Mouse (Mus musculus): ENCODE results near the gene Cnot9. TPM values are rescaled to one million over a fixed set of nuclear protein-coding genes. Genes with fewer than 3 reads are reported as not detected.
"Not testable (repeated sequence)": the region's sequence is repeated elsewhere in the genome, so short reads cannot be mapped to it uniquely, and the experiment has no call there.

Cnot9 gene
- 10 to 100 TPM; 12.3 to 12.5 TPM for total RNA-seq (2021)
- long read RNA-seq, experiment 1, partial matches to known transcripts: 1 of 14 reads
- long read RNA-seq, experiment 1, other reads (novel, unspliced or antisense): 10 of 14 reads
- long read RNA-seq, experiment 2, partial matches to known transcripts: 0 of 7 reads
- long read RNA-seq, experiment 2, other reads (novel, unspliced or antisense): 4 of 7 reads

- DNase-seq: peak; percentile 100
Observed at GRCm38 (mm10) chr1:74505721-74506464, at the start of gene Cnot9. Cnot9 (plus strand) TSS chr1:74506058.

- DNase-seq: peak; percentile 8
Observed at GRCm38 (mm10) chr1:74460273-74460672, 45.6 kb upstream of the Cnot9 start.

- DNase-seq: no peak
Observed at GRCm38 (mm10) chr1:74485792-74486191, 20.1 kb upstream of the Cnot9 start.

GRCm38 (mm10) chr1:74501106-74501505 is 4.8 kb upstream of the Cnot9 start:
- no peak for DNase-seq

GRCm38 (mm10) chr1:74505393-74505720 is 501 bp upstream of the Cnot9 start:
- no peak for DNase-seq

- no peak for DNase-seq
Observed at GRCm38 (mm10) chr1:74506471-74506881, 618 bp downstream of the Cnot9 start.

- DNase-seq: no peak
Observed at GRCm38 (mm10) chr1:74507780-74508179, 1.9 kb downstream of the Cnot9 start.

- DNase-seq: no peak
Observed at GRCm38 (mm10) chr1:74511306-74511705, 5.4 kb downstream of the Cnot9 start.

GRCm38 (mm10) chr1:74512999-74513398 is 7.1 kb downstream of the Cnot9 start:
- not testable (repeated sequence) for DNase-seq

GRCm38 (mm10) chr1:74519875-74520274 is 14.0 kb downstream of the Cnot9 start:
- no peak for DNase-seq

- no peak for DNase-seq
Observed at GRCm38 (mm10) chr1:74524746-74525145, 18.9 kb downstream of the Cnot9 start.

- no peak for DNase-seq
Observed at GRCm38 (mm10) chr1:74528589-74528988, 22.7 kb downstream of the Cnot9 start.

GRCm38 (mm10) chr1:74538650-74539049 is 32.8 kb downstream of the Cnot9 start:
- DNase-seq: peak; percentile 67

- peak; percentile 60 for DNase-seq
Observed at GRCm38 (mm10) chr1:74542451-74542961, 36.6 kb downstream of the Cnot9 start, which contains the start of gene Plcd4. Plcd4 (plus strand) TSS chr1:74542888.

GRCm38 (mm10) chr1:74544184-74544583 is 38.3 kb downstream of the Cnot9 start, which contains the start of gene Usp37:
Usp37 (minus strand) TSS chr1:74544284.
- DNase-seq: no peak

- no peak for DNase-seq
Observed at GRCm38 (mm10) chr1:74559061-74559460, 53.2 kb downstream of the Cnot9 start.

GRCm38 (mm10) chr1:74565834-74566233 is 60.0 kb downstream of the Cnot9 start:
- no peak for DNase-seq

- DNase-seq: no peak
Observed at GRCm38 (mm10) chr1:74569739-74570719, 64.2 kb downstream of the Cnot9 start.

Data from gastrocnemius, postnatal 25 days (tissue).